Mouse (Mus musculus) forelimb bud, embryonic 11.5 days (tissue): Measurements from ENCODE around the gene Laptm4a.

Source experiments
- DNase-seq: peaks from one replicate; pipeline ENCODE4 v3.0.0-alpha.2; 2012; ENCODE audit warnings: low read depth, low spot score

Laptm4a gene

GRCm38 (mm10) chr12:8921394-8922368 is at the start of gene Laptm4a:
Gene Laptm4a (plus strand): TSS chr12:8921664.
- peak; percentile 100 for DNase-seq

- no peak for DNase-seq
Observed at GRCm38 (mm10) chr12:8875583-8875982, 45.9 kb upstream of the Laptm4a start.

GRCm38 (mm10) chr12:8876865-8877264 is 44.6 kb upstream of the Laptm4a start:
- DNase-seq = no peak

GRCm38 (mm10) chr12:8877413-8877812 is 44.1 kb upstream of the Laptm4a start:
- DNase-seq = no peak

GRCm38 (mm10) chr12:8878752-8879151 is 42.7 kb upstream of the Laptm4a start:
- no peak for DNase-seq

- DNase-seq = no peak
Observed at GRCm38 (mm10) chr12:8879389-8879788, 42.1 kb upstream of the Laptm4a start.

GRCm38 (mm10) chr12:8881736-8882135 is 39.7 kb upstream of the Laptm4a start:
- DNase-seq = no peak

GRCm38 (mm10) chr12:8882376-8882775 is 39.1 kb upstream of the Laptm4a start:
- no peak for DNase-seq

- DNase-seq = peak; percentile 37
Observed at GRCm38 (mm10) chr12:8884426-8885145, 36.9 kb upstream of the Laptm4a start.

- DNase-seq = no peak
Observed at GRCm38 (mm10) chr12:8885146-8885543, 36.3 kb upstream of the Laptm4a start.

GRCm38 (mm10) chr12:8885950-8886349 is 35.5 kb upstream of the Laptm4a start:
- no peak for DNase-seq

- DNase-seq = no peak
Observed at GRCm38 (mm10) chr12:8888445-8888844, 33.0 kb upstream of the Laptm4a start.

- peak; percentile 81 for DNase-seq
Observed at GRCm38 (mm10) chr12:8889117-8889665, 32.3 kb upstream of the Laptm4a start.

- no peak for DNase-seq
Observed at GRCm38 (mm10) chr12:8892876-8893532, 28.5 kb upstream of the Laptm4a start.

GRCm38 (mm10) chr12:8897140-8897539 is 24.3 kb upstream of the Laptm4a start:
- DNase-seq = peak; percentile 65

GRCm38 (mm10) chr12:8898879-8899785 is 22.3 kb upstream of the Laptm4a start:
- no peak for DNase-seq

- no peak for DNase-seq
Observed at GRCm38 (mm10) chr12:8900107-8900698, 21.3 kb upstream of the Laptm4a start.

GRCm38 (mm10) chr12:8900919-8901663 is 20.4 kb upstream of the Laptm4a start:
- DNase-seq = no peak

- DNase-seq = no peak
Observed at GRCm38 (mm10) chr12:8901934-8902333, 19.5 kb upstream of the Laptm4a start.

- no peak for DNase-seq
Observed at GRCm38 (mm10) chr12:8902479-8902878, 19.0 kb upstream of the Laptm4a start.
